Mouse (Mus musculus) small intestine, adult 2 months (tissue): ENCODE measurements around the gene Hoxd8. TPM values are rescaled to one million over a fixed set of nuclear protein-coding genes. Genes with fewer than 3 reads are reported as not detected.

ENCODE experiments used
- H3K27ac ChIP-seq: fragments of 200-500 bp; 2 replicates; pipeline ENCODE4 v1.5.1; 2012; ENCODE audit warnings: low read depth, low read length, control low read depth, inconsistent platforms; ENCODE audit not compliant: insufficient read depth
- H3K27me3 ChIP-seq: fragments of 200-500 bp; 2 replicates; pipeline ENCODE4 v1.6.1; 2012; ENCODE audit warnings: mild to moderate bottlenecking, moderate library complexity, low read length, inconsistent platforms; ENCODE audit not compliant: control insufficient read depth, insufficient read depth
- H3K36me3 ChIP-seq: fragments of 200-500 bp; 2 replicates; pipeline ENCODE4 v1.6.1; 2012; ENCODE audit warnings: mild to moderate bottlenecking, low read length, control low read depth, inconsistent platforms; ENCODE audit not compliant: control insufficient read depth, insufficient read depth
- H3K4me1 ChIP-seq: fragments of 200-500 bp; 2 replicates; pipeline ENCODE4 v1.6.1; 2012; ENCODE audit warnings: low read length, inconsistent platforms, mixed read lengths; ENCODE audit not compliant: control insufficient read depth, insufficient read depth, insufficient read length
- H3K4me3 ChIP-seq: fragments of 200-500 bp; 2 replicates; pipeline ENCODE4 v1.5.1; 2012; ENCODE audit warnings: low read depth, mild to moderate bottlenecking, control low read depth, inconsistent platforms, low read length, moderate library complexity
- CTCF ChIP-seq: fragments of 200-500 bp; IDR thresholded peaks from 2 replicates; pipeline ENCODE4 v1.5.1; 2012; ENCODE audit warnings: low read depth, mild to moderate bottlenecking, control low read depth, inconsistent platforms, low read length, moderate library complexity, mixed read lengths; ENCODE audit not compliant: insufficient replicate concordance, insufficient read length; ENCODE audit errors: extremely low read depth
- POLR2A ChIP-seq: fragments of 200-500 bp; IDR thresholded peaks from 2 replicates; pipeline ENCODE4 v1.6.1; 2012; ENCODE audit warnings: low read depth, mild to moderate bottlenecking, control low read depth, inconsistent platforms, low read length, moderate library complexity
- WGBS: fragments of 180-500 bp; shearing (Covaris S2); methylation state at CpG from one replicate; pipeline ENCODE4 v1.1.7; 2018; 5-methylcytosine and 5-hydroxymethylcytosine counted together
- polyA plus RNA-seq: library from polyadenylated mRNA; depleted of rRNA; stranded (reverse); fragments of >200 nt; gene quantifications from 2 replicates; pipeline ENCODE4 v1.2.3, GENCODE M21; 2012

Gene Hoxd8
- polyA plus RNA-seq, 1 experiment: 3.1 TPM

- TF ChIP-seq CTCF: no peak
- Histone ChIP-seq H3K4me1 (peaks cover 7% of the 10 kb centered on the region), H3K36me3 (no peaks in the 10 kb centered on the region), H3K27ac (no peak overlapping the region), H3K27me3 (peaks cover 66% of the 10 kb centered on the region), H3K4me3 (no peak overlapping the region)
- WGBS: 6% methylated on average over 7 of the region's 7 CpGs
These were observed 38.0 kb upstream of the Hoxd8 start for GRCm38 (mm10) chr2:74666411-74666810.

GRCm38 (mm10) chr2:74667191-74667841 is 37.1 kb upstream of the Hoxd8 start:
- Histone ChIP-seq H3K4me1 (peaks cover 7% of the 10 kb centered on the region), H3K4me3 (no peak overlapping the region), H3K27ac (no peak overlapping the region), H3K36me3 (no peaks in the 10 kb centered on the region), H3K27me3 (peaks cover 64% of the 10 kb centered on the region)
- TF ChIP-seq POLR2A (no peak), CTCF (no peak)
- 6% methylated on average over 36 of the region's 36 CpGs for WGBS

GRCm38 (mm10) chr2:74667842-74668357 is 36.5 kb upstream of the Hoxd8 start, which contains the start of gene Hoxd13:
Gene Hoxd13, plus strand, starts transcription at chr2:74668310.
- TF ChIP-seq CTCF: no peak
- TF ChIP-seq POLR2A: no peak
- Histone ChIP-seq H3K4me3 (peak within 1 kb of the TSS; percentile 41), H3K27me3 (peaks cover 69% of the 10 kb centered on the region), H3K36me3 (no peaks in the 10 kb centered on the region), H3K27ac (no peak within 1 kb of the TSS), H3K4me1 (peaks cover 10% of the 10 kb centered on the region)
- WGBS: under 1% methylated on average over 39 of the region's 51 CpGs

GRCm38 (mm10) chr2:74668370-74669229 is 35.8 kb upstream of the Hoxd8 start:
- peaks cover 70% of the 10 kb centered on the region for H3K27me3 ChIP-seq
- TF ChIP-seq CTCF (no peak), POLR2A (0 out of 2 replicates have a peak, but pooled peaks have one; percentile 6)
- WGBS: under 1% methylated on average over 71 of the region's 74 CpGs
- H3K27ac ChIP-seq: no peak overlapping the region
- peak overlapping the region; percentile 41 for H3K4me3 ChIP-seq
- peaks cover 10% of the 10 kb centered on the region for H3K4me1 ChIP-seq
- H3K36me3 ChIP-seq: no peaks in the 10 kb centered on the region

- no peak overlapping the region for H3K4me3 ChIP-seq
- TF ChIP-seq CTCF: no peak
- 6% methylated on average over 3 of the region's 3 CpGs for WGBS
- H3K27ac ChIP-seq: no peak overlapping the region
- no peaks in the 10 kb centered on the region for H3K36me3 ChIP-seq
- H3K4me1 ChIP-seq: peaks cover 10% of the 10 kb centered on the region
- H3K27me3 ChIP-seq: peaks cover 74% of the 10 kb centered on the region
These were observed 35.2 kb upstream of the Hoxd8 start for GRCm38 (mm10) chr2:74669230-74669578.

GRCm38 (mm10) chr2:74669650-74670235 is 34.7 kb upstream of the Hoxd8 start:
- peaks cover 10% of the 10 kb centered on the region for H3K4me1 ChIP-seq
- H3K27ac ChIP-seq: no peak overlapping the region
- whole genome bisulfite sequencing: 6% methylated on average over 14 of the region's 14 CpGs
- H3K4me3 ChIP-seq: no peak overlapping the region
- peaks cover 74% of the 10 kb centered on the region for H3K27me3 ChIP-seq
- TF ChIP-seq POLR2A (no peak), CTCF (no peak)
- no peaks in the 10 kb centered on the region for H3K36me3 ChIP-seq
